Mouse (Mus musculus) left cerebral cortex, postnatal 25 days (tissue): ENCODE measurements at regions not wholly inside any gene's neighbourhood (a gene's known extent, or its start where the extent isn't known, plus 50 kb on each side); places are given as distances from the start of the nearest gene placed in this dataset.

Experiments used
- DNase-seq, 2 experiments: peaks; one replicate each; pipeline ENCODE4 v3.0.0; 2022; ENCODE audit warnings: low spot score in 2 of 2, mixed read lengths in 1 of 2
- intact Hi-C: fragments of 180-260 bp; cut with DNase I; formaldehyde crosslinking; loops from one replicate; pipeline ENCODE4 v1.15.1; 2025

DNA sequence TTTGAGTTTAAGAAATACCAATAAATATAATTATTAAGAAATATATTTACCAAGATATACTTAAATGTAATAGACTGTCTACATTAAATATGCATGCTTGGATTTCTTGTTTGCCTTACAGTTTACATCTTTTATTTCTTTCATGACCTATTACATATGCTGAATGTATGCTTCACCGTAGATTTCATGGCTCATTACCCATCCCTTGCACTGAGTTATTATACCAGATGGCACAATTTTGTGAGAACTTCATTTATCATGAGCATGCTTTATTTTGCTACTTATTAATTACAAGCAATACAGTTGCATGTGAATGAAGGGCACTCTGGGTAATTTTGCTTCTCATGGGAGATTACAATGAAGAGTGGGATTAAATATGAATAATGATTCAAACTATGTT is 856.0 kb upstream of the Nectin3 start:
- DNase-seq: no peak
- intact Hi-C loops: no loop called here

DNA sequence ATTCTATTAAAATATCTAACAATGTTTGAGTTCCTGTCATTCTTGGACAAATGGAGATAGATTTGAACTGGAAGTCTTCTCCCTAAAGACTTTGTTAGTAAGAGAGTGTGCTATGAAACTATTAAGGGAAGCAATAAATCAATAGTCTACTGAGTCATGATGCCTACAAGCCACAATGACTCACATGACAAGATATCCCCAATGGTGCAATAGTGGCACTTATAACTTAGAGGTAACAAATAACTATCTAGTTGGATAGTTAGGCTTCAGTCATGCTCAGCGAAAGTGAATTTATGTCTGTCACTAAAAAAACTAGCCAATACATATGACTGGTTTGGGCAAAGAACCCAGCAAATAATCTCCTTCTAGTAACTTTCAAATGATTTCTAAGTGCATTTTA is 889.1 kb upstream of the Dppa4 start:
- intact Hi-C loops: no loop called here
- no peak for DNase-seq

- intact Hi-C loops: no loop called here
These were observed 876.5 kb upstream of the Dppa4 start for GRCm38 (mm10) chr16:47407067-47407466.

GRCm38 (mm10) chr16:47418680-47419252 is 864.8 kb upstream of the Dppa4 start:
- no peak for DNase-seq
- intact Hi-C loops: no loop called here

More at GRCm38 (mm10) chr16:47407067-47407466, 876.5 kb upstream of the Dppa4 start:
- peak in 1 of 2 experiments; percentile 52 for DNase-seq

GRCm38 (mm10) chr16:47445083-47445482 is 838.5 kb upstream of the Dppa4 start:
- intact Hi-C loops: loop anchor here (5.0 kb wide), 1 partner anchor 42 kb away; no protein-coding TSS in a partner anchor
- DNase-seq: peak in 1 of 2 experiments; percentile 78

DNA sequence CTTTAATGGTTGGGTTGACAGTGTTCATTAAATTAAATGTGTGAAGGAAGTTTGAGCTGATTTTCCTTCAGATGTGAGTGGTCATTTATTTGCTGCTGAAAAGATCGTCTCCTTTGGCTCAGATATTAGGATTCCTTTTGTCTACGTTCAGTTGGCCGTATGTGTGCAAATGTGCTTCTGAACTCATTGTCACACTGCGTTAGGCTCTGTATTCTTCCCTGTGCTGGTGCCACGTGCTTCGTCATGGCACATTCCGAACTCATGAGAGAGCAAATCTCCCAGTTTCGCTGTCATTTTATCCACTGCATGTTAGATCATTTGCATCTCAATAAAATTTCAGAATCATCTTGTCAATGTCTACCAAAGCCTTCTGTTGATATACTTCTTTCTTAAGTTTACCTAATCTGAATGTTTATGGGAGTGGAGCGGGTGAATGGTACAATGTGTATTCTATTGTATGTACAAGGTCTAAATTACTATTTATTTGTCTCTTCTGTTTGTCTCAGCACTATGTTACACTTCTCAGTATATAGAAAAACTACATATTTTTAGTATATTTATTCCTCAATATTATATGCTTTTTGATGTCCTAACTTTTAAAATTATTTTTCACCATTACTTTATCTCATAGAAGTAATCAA is 808.0 kb upstream of the Dppa4 start:
- intact Hi-C loops: no loop called here
- DNase-seq: no peak

GRCm38 (mm10) chr16:47482071-47482470 is 801.5 kb upstream of the Dppa4 start:
- intact Hi-C loops: loop anchor here (10.0 kb wide), 1 partner anchor 403 kb away; no protein-coding TSS in a partner anchor
- no peak for DNase-seq

DNA sequence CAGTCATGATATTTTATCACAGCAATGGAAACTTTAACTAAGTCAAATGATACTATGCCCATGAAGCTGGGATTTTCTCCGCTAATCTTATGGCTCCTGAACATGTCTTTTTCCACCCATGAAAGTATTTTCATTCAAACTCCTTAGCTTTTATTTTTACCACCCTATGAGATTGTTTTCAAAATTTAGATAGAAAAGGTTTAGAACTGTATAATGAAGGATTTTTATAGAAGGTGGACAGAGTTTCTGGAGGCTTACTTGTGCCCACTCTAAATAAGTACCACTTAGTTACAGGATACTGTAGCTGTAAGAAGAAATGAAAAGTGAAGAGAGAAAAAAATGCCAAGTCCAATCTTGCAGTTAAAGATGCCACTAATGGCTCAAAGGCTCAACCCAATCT is 795.0 kb upstream of the Dppa4 start:
- intact Hi-C loops: loop anchor here (5.0 to 10.0 kb wide), 2 partner anchors 41 to 396 kb away; no protein-coding TSS in a partner anchor
- DNase-seq: peak in 1 of 2 experiments; percentile 44

DNA sequence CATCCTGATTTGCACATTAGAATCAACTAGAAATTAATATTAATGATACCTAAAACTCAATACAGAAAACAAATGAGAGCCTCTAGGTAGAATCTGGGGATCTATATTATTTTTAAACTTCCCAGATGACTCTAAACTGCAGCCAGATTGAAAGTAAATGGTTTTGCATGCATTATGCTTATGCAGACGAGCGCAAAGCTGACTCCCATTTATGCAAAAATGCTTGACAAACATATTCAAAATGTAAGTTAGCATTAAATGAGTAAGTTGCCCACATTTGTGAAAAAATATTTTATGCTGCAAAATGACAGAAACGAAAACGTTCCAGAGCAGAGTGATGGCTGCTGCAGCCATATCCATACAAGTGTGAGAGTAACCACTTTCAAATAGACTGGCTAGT is 757.7 kb upstream of the Dppa4 start:
- intact Hi-C loops: loop anchor here (10.0 kb wide), 1 partner anchor 269 kb away; no protein-coding TSS in a partner anchor
- DNase-seq: peak in 1 of 2 experiments; percentile 74

DNA sequence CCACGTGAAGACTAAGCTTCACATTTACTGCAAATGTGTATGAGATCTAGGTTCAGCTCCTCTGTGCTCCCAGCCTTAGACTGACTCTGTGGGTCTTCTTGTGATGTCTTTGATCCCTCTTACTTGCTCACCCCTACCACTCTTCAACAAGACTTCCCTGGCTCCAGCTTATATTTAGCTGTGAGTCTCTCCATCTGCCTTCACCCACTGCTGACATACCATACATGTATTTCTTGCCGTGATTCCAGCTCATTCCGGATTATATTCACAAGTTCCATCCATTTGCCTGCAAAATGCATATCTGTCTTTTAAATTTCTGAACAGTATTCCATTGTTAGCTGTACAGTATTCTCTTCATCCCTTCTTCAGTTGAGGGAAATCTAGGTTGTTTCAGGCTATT is 756.9 kb upstream of the Dppa4 start:
- DNase-seq: peak in 1 of 2 experiments; percentile 47
- intact Hi-C loops: loop anchor here (10.0 kb wide), 1 partner anchor 268 kb away; no protein-coding TSS in a partner anchor

DNA sequence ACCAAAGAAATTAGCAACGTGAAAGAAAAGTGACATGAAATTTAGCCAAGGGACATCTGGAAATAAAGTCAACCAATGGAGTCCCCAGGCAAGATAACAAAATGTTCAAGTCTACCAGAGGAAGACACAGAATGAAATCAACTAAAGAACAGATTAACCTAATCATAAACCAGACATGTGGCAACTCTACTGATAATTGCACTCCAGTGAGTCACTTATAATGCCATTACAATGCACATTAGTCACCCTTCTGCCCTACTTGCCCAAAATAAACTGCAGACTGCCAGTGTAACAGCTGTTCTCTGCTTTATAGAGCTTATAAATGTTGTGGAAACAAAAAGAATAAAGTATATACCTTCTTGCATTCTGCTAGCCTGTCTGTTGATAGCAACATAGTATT is 747.0 kb upstream of the Dppa4 start:
- intact Hi-C loops: no loop called here
- no peak for DNase-seq

GRCm38 (mm10) chr16:47551101-47551500 is 732.4 kb upstream of the Dppa4 start:
- intact Hi-C loops: no loop called here
- no peak for DNase-seq

- intact Hi-C loops: no loop called here
- DNase-seq: no peak
These were observed 715.5 kb upstream of the Dppa4 start for GRCm38 (mm10) chr16:47568051-47568450.

DNA sequence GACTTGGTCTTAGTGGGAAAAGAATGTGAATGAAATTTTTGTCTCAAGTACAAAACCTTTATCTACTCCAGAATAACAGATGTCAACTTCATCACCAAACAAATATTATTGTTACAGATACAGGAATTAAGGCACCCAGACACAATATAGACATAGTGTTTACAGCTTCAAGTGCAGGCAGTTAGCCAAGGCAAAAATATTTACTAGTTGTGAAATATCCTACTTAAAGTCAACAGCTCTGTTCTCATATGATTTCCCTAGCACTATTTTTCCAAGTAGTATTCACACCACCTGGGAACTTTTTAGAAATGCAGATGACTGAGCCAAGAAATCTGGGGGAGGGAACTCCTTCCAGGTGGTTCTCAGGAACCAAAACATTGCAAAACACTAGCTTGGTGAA is 684.1 kb upstream of the Dppa4 start:
- intact Hi-C loops: loop anchor here (5.0 kb wide), 1 partner anchor 1352 kb away; no protein-coding TSS in a partner anchor
- DNase-seq: no peak
